34 mouse cellular contexts compared by ENCODE assay signal in the genomic region with DNA sequence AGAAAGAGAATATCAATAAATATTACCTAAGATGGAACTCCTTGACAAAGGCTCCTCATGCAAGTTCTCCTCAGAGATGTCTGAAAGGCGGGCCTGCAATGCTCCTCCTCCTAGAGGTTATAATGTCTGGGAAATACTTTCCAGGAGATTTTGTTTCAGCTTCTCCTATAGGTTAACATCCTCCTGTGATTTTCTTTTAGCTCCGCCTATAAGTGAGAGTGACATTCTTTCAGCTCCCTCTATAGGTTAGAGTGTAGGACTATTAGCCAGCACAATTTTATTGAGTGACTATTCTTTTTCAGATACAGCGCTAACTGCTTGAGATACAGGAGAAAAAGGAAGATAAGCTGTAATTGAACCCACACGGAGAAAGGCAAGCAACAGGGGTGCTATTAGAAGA. TPM values are rescaled to one million over a fixed set of nuclear protein-coding genes. Genes with fewer than 3 reads are reported as not detected.
A peak's percentile ranks its signal among the peaks of the same experiment; 100 is the strongest.
DNase-seq lines count a peak whose midpoint lies in the region; ATAC-seq and TF ChIP-seq lines count a peak whose summit lies in the region.
"Had no signal": no experiment of that assay in that cellular context is flagged by ENCODE, and none has a peak within 500 bp of the region (broad histone marks: within the 10 kb centered on the region; RNA-seq: fewer than 3 reads in every experiment).

A gene (minus strand): TSS at position 101 of the 400 bp plus-strand sequence.

- no peaks in the 10 kb centered on the region for H3K9me3 ChIP-seq in heart, embryonic 12.5 days (replicated peaks)
- no peaks in the 10 kb centered on the region for H3K9me3 ChIP-seq in CH12.LX (replicated peaks; ENCODE audit: low read length)
- H3K9me3 ChIP-seq in limb, embryonic 10.5 days (replicated peaks) = no peaks in the 10 kb centered on the region
- H3K9me3 ChIP-seq: hindbrain, embryonic 13.5 days; limb, embryonic 12.5 days; liver, embryonic 13.5 days; megakaryocyte, embryonic 14.5 days; midbrain, embryonic 13.5 days; neural tube, embryonic 13.5 days; stomach, embryonic 15.5 days had no signal

- TF ChIP-seq CTCF in CH12.LX (conservative IDR thresholded peaks at IDR 0.05 in 1 of 2, IDR thresholded peaks at IDR 0.05 in 1 of 2; ENCODE audit: low read depth in 2 of 2, low read length in 2 of 2) = no peak

- no peaks in the 10 kb centered on the region for H3K36me3 ChIP-seq in heart, embryonic 12.5 days
- H3K36me3 ChIP-seq in CH12.LX (replicated peaks in 1 of 2; ENCODE audit: control insufficient read depth in 1 of 2, insufficient read depth in 1 of 2, low read length in 1 of 2) = peaks cover 0 to 2% of the 10 kb centered on the region in 2 experiments
- no peaks in the 10 kb centered on the region for H3K36me3 ChIP-seq in limb, embryonic 10.5 days
- H3K36me3 ChIP-seq: hindbrain, embryonic 13.5 days; limb, embryonic 12.5 days; liver, embryonic 13.5 days; midbrain, embryonic 13.5 days; neural tube, embryonic 13.5 days; stomach, embryonic 15.5 days had no signal

- no peak within 1 kb of the TSS for H3K27ac ChIP-seq in heart, embryonic 12.5 days (ENCODE audit: poor library complexity, severe bottlenecking)
- H3K27ac ChIP-seq in CH12.LX (ENCODE audit: insufficient read depth, low read depth) = no peak within 1 kb of the TSS
- H3K27ac ChIP-seq in limb, embryonic 10.5 days = no peak within 1 kb of the TSS
- H3K27ac ChIP-seq: hindbrain, embryonic 13.5 days; limb, embryonic 12.5 days; liver, embryonic 13.5 days; midbrain, embryonic 13.5 days; neural tube, embryonic 13.5 days; stomach, embryonic 15.5 days had no signal

- H3K4me2 ChIP-seq in heart, embryonic 12.5 days = no peak within 1 kb of the TSS
- H3K4me2 ChIP-seq in CH12.LX (ENCODE audit: insufficient read depth, low read depth, poor library complexity, severe bottlenecking) = no peak within 1 kb of the TSS
- H3K4me2 ChIP-seq: hindbrain, embryonic 13.5 days; limb, embryonic 12.5 days; liver, embryonic 13.5 days; midbrain, embryonic 13.5 days; neural tube, embryonic 13.5 days; stomach, embryonic 15.5 days had no signal

- peak; percentile 2 for TF ChIP-seq RAD21 in CH12.LX (IDR thresholded peaks at IDR 0.05; ENCODE audit: low read depth, low read length)

- intact Hi-C loops in heart, postnatal 25 days (cut with DNase I) = no loop called here
- intact Hi-C loops in left cerebral cortex, postnatal 4 days (cut with DNase I) = no loop called here

- no peak for ATAC-seq in heart, embryonic 12.5 days (ENCODE audit: insufficient number of reproducible peaks, low FRiP score)
- ATAC-seq: activated CD4-positive, CD25-positive, alpha-beta regulatory T cell, adult 4 months; forebrain, embryonic 14.5 days; intestine, postnatal 0 days; midbrain, embryonic 13.5 days had no signal

- in situ Hi-C loops in CH12.LX (cut with MboI; ENCODE audit: low pct_ligation_motif_present, low pct_unique_long_range_greater_than_20kb, low sequenced_read_pairs) = no loop called here

- H3K9ac ChIP-seq in heart, embryonic 12.5 days = no peak within 1 kb of the TSS
- H3K9ac ChIP-seq in CH12.LX (ENCODE audit: insufficient read depth, low read depth) = no peak within 1 kb of the TSS
- H3K9ac ChIP-seq: hindbrain, embryonic 13.5 days; limb, embryonic 12.5 days; liver, embryonic 13.5 days; midbrain, embryonic 13.5 days; neural tube, embryonic 13.5 days; stomach, embryonic 15.5 days had no signal

- no peaks in the 10 kb centered on the region for H3K27me3 ChIP-seq in heart, embryonic 12.5 days (replicated peaks)
- H3K27me3 ChIP-seq in CH12.LX (replicated peaks) = no peaks in the 10 kb centered on the region
- no peaks in the 10 kb centered on the region; the same call in 1 of the 2 replicates for H3K27me3 ChIP-seq in limb, embryonic 10.5 days (ENCODE audit: low read depth, poor library complexity, severe bottlenecking)
- H3K27me3 ChIP-seq: hindbrain, embryonic 13.5 days; limb, embryonic 12.5 days; liver, embryonic 13.5 days; midbrain, embryonic 13.5 days; neural tube, embryonic 13.5 days; stomach, embryonic 15.5 days had no signal

- TF ChIP-seq EP300 in CH12.LX (IDR thresholded peaks at IDR 0.05; ENCODE audit: low read length) = no peak

- H3K79me2 ChIP-seq in CH12.LX (replicated peaks; ENCODE audit: control insufficient read depth, extremely low read depth, insufficient read depth, poor library complexity, severe bottlenecking) = no peaks in the 10 kb centered on the region

- 0 out of 2 replicates have a peak, but pooled peaks cover 5% of the 10 kb centered on the region for H3K4me1 ChIP-seq in heart, embryonic 12.5 days (replicated peaks)
- no peaks in the 10 kb centered on the region for H3K4me1 ChIP-seq in CH12.LX (ENCODE audit: control insufficient read depth in 1 of 2, insufficient read depth in 2 of 2)
- peaks cover 4% of the 10 kb centered on the region for H3K4me1 ChIP-seq in limb, embryonic 10.5 days
- H3K4me1 ChIP-seq: hindbrain, embryonic 13.5 days; megakaryocyte, embryonic 14.5 days; midbrain, embryonic 13.5 days; neural tube, embryonic 13.5 days; stomach, embryonic 15.5 days had no signal

- dilution Hi-C loops in CH12.LX (cut with MboI; ENCODE audit: extremely low pct_ligation_motif_present, extremely low pct_unique_long_range_greater_than_20kb, low sequenced_read_pairs) = no loop called here

- no peak for DNase-seq in heart, postnatal 25 days (ENCODE audit: low spot score)
- DNase-seq in 3T3-L1 (ENCODE audit: low read depth, low spot score) = peak; percentile 20
- no peak for DNase-seq in CH12.LX (ENCODE audit: extremely low read depth)
- DNase-seq in limb, embryonic 10.5 days (ENCODE audit: low spot score) = no peak
- no peak for DNase-seq in left cerebral cortex, postnatal 4 days
- no peak for DNase-seq in ovary, postnatal 10 days (ENCODE audit: low spot score)
- DNase-seq in adrenal gland, adult (ENCODE audit: inconsistent age in 2 of 2, low spot score in 1 of 2) = no peak
- DNase-seq: adrenal gland, adult 8-10 months; cerebellum, adult 2 months; cerebellum, postnatal 14 days; gastrocnemius, postnatal 25 days; heart, postnatal 4 days; kidney, adult 9 months; kidney, postnatal 10 days; liver, embryonic 13.5 days; lung, adult 18-20 months; lung, postnatal 36 days; thymus, adult 2 months; thymus, postnatal 4 days had no signal

- H3K4me3 ChIP-seq in heart, embryonic 12.5 days = no peak within 1 kb of the TSS
- no peak within 1 kb of the TSS for H3K4me3 ChIP-seq in CH12.LX (replicated peaks in 1 of 3; ENCODE audit: low read depth in 2 of 3, low read length in 2 of 3, poor library complexity in 1 of 3)
- H3K4me3 ChIP-seq in limb, embryonic 10.5 days = no peak within 1 kb of the TSS
- H3K4me3 ChIP-seq: hindbrain, embryonic 13.5 days; limb, embryonic 12.5 days; liver, embryonic 13.5 days; megakaryocyte, embryonic 14.5 days; midbrain, embryonic 13.5 days; neural tube, embryonic 13.5 days; stomach, embryonic 15.5 days had no signal

- no peak for TF ChIP-seq POLR2A in CH12.LX (IDR thresholded peaks at IDR 0.05; ENCODE audit: low read depth, low read length)

- WGBS in heart, embryonic 12.5 days = 54% methylated on average over 4 of the region's 4 CpGs
- 70% methylated on average over 4 of the region's 4 CpGs for WGBS in limb, embryonic 10.5 days

TF ChIP-seq in CH12.LX, 34 proteins besides CTCF, POLR2A, EP300 and RAD21:
- no peak for TF ChIP-seq TCF12 (IDR thresholded peaks at IDR 0.05; ENCODE audit: low read depth, low read length)
- TF ChIP-seq MAFK (IDR thresholded peaks at IDR 0.05; ENCODE audit: insufficient replicate concordance, low read length) = no peak
- TF ChIP-seq TBP (conservative IDR thresholded peaks at IDR 0.05; ENCODE audit: low read depth, low read length) = no peak
- TF ChIP-seq ZKSCAN1 (IDR thresholded peaks at IDR 0.05; ENCODE audit: borderline replicate concordance, low read depth, low read length) = no peak
- no peak for TF ChIP-seq CHD2 (IDR thresholded peaks at IDR 0.05; ENCODE audit: low read length)
- no peak for TF ChIP-seq ETS1 (conservative IDR thresholded peaks at IDR 0.05; ENCODE audit: low read depth, low read length)
- TF ChIP-seq JUN (IDR thresholded peaks at IDR 0.05; ENCODE audit: insufficient read depth, low read depth, low read length) = no peak
- no peak for TF ChIP-seq RCOR1 (conservative IDR thresholded peaks at IDR 0.05; ENCODE audit: low read depth, low read length)
- no peak for TF ChIP-seq SMC3 (IDR thresholded peaks at IDR 0.05; ENCODE audit: low read depth, low read length)
- no peak for TF ChIP-seq ZC3H11A (IDR thresholded peaks at IDR 0.05; ENCODE audit: low read depth, low read length)
- TF ChIP-seq POLR2AphosphoS2 (IDR thresholded peaks at IDR 0.05; ENCODE audit: low read depth, low read length) = no peak
- no peak for TF ChIP-seq PAX5 (IDR thresholded peaks at IDR 0.05; ENCODE audit: low read length)

RNA-seq across cellular contexts. Expression of the gene that starts here (rescaled TPM):
- polyA plus RNA-seq in heart, embryonic 12.5 days (2016; fragmentation: Nextera tagmentation; extraction: Ambion mirVana) = 11.7 and 12.1 TPM in 2 replicates
- not detected for total RNA-seq in heart, postnatal 25 days (2021)
- total RNA-seq in CH12.LX (2012; rRNA removed) (not detected in 2 replicates), CH12.LX (2014; rRNA removed) (not detected in 2 replicates)
- polyA plus RNA-seq in CH12.LX (2012; ENCODE audit: insufficient read length, low read depth) = not detected in 2 replicates
- polyA plus RNA-seq in limb, embryonic 10.5 days (2016; fragmentation: Nextera tagmentation; extraction: Ambion mirVana) = 7.7 and 10.2 TPM in 2 replicates
- not detected for total RNA-seq in left cerebral cortex, postnatal 4 days (2021)
- total RNA-seq: adrenal gland, adult 8-10 months; gastrocnemius, adult 18-20 months; gastrocnemius, postnatal 25 days; heart, adult 8-10 months; left cerebral cortex, postnatal 10 days had no signal
- polyA plus RNA-seq: activated CD4-positive, CD25-positive, alpha-beta regulatory T cell, adult 4 months; cerebellum, adult 2 months; cortical plate, adult 2 months; large intestine, adult 2 months had no signal
